Mouse (Mus musculus) liver, adult 2 months (tissue): ENCODE measurements around the gene Tmem131. TPM values are rescaled to one million over a fixed set of nuclear protein-coding genes. Genes with fewer than 3 reads are reported as not detected.

ENCODE experiments used
- DNase-seq: peaks from one replicate; pipeline ENCODE4 v3.0.0-alpha.2; 2011; ENCODE audit warnings: low read depth, low spot score; ENCODE audit errors: extremely low read depth
- H3K27ac ChIP-seq: fragments of 200-500 bp; replicated peaks from 2 replicates; pipeline ENCODE4 v1.5.1; 2012; ENCODE audit warnings: low read depth, mild to moderate bottlenecking, control low read depth, inconsistent platforms, low read length; ENCODE audit not compliant: insufficient read depth
- H3K27me3 ChIP-seq: fragments of 200-500 bp; 2 replicates; pipeline ENCODE4 v1.6.1; 2012; ENCODE audit warnings: mild to moderate bottlenecking, moderate library complexity, low read length, inconsistent platforms; ENCODE audit not compliant: control insufficient read depth, insufficient read depth
- H3K36me3 ChIP-seq: fragments of 200-500 bp; 2 replicates; pipeline ENCODE4 v1.6.1; 2012; ENCODE audit warnings: low read length, inconsistent platforms; ENCODE audit not compliant: control insufficient read depth, insufficient read depth
- H3K4me1 ChIP-seq: fragments of 200-500 bp; 2 replicates; pipeline ENCODE4 v1.6.1; 2011; ENCODE audit warnings: low read length; ENCODE audit not compliant: control insufficient read depth, insufficient read depth
- H3K4me3 ChIP-seq: fragments of 200-500 bp; 2 replicates; pipeline ENCODE4 v1.5.1; 2011; ENCODE audit warnings: low read depth, mild to moderate bottlenecking, control low read depth, low read length, moderate library complexity; ENCODE audit not compliant: insufficient read depth
- H3K79me2 ChIP-seq: fragments of 200-500 bp; 2 replicates; pipeline ENCODE4 v1.6.1; 2012; ENCODE audit warnings: inconsistent platforms, mild to moderate bottlenecking, low read length, moderate library complexity; ENCODE audit not compliant: control insufficient read depth, insufficient read depth
- H3K9ac ChIP-seq: fragments of 200-500 bp; 2 replicates; pipeline ENCODE4 v1.6.1; 2012; ENCODE audit warnings: low read depth, mild to moderate bottlenecking, control low read depth, inconsistent platforms, low read length
- CTCF ChIP-seq: fragments of 200-500 bp; IDR thresholded peaks from 2 replicates; pipeline ENCODE4 v1.5.1; 2011; ENCODE audit warnings: low read depth, low read length, control low read depth
- POLR2A ChIP-seq: fragments of 200-500 bp; IDR thresholded peaks from 2 replicates; pipeline ENCODE4 v1.6.1; 2011; ENCODE audit warnings: low read length, control low read depth; ENCODE audit not compliant: insufficient read depth; ENCODE audit errors: extremely low read depth
- WGBS: fragments of 180-500 bp; shearing (Covaris S2); methylation state at CpG from one replicate; pipeline ENCODE4 v1.1.7; 2018; 5-methylcytosine and 5-hydroxymethylcytosine counted together
- polyA plus RNA-seq: library from polyadenylated mRNA; depleted of rRNA; stranded (reverse); fragments of >200 nt; gene quantifications from 2 replicates; pipeline ENCODE4 v1.2.3, GENCODE M21; 2012
- total RNA-seq: library from RNA; depleted of rRNA; stranded (reverse); fragments of >200 nt; gene quantifications from 2 replicates; pipeline ENCODE4 v1.2.3, GENCODE M21; 2014

Tmem131 gene
- total and polyA plus RNA-seq, 2 experiments, result 6.3 to 10.2 TPM

DNA sequence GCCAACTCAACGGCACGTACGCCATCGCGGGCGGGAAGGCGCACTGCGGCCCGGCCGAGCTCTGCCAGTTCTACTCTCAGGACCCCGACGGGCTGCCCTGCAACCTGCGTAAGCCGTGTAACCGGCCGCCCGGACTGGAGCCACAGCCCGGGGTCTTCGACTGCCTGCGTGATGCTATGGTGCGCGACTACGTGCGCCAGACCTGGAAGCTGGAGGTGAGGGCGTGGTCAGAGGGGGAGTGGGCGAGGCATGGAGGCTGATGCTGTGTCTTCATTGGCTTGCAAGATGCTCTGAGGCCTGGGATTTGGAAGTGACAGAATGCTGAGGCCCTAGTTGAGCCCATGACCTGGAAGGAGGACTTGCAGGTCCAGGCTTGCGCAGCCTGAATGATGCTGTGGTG is 172.5 kb downstream of the Tmem131 start:
- H3K4me3 ChIP-seq, result no peak overlapping the region
- no peaks in the 10 kb centered on the region for H3K36me3 ChIP-seq
- peaks cover 7% of the 10 kb centered on the region; the same call in 1 of the 2 replicates for H3K27me3 ChIP-seq
- H3K79me2 ChIP-seq, result no peaks in the 10 kb centered on the region
- 32% methylated on average over 27 of the region's 27 CpGs for WGBS
- no peak for TF ChIP-seq POLR2A
- TF ChIP-seq CTCF, result no peak
- no peak overlapping the region for H3K9ac ChIP-seq
- no peak overlapping the region for H3K27ac ChIP-seq
- no peaks in the 10 kb centered on the region for H3K4me1 ChIP-seq
- no peak for DNase-seq

DNA sequence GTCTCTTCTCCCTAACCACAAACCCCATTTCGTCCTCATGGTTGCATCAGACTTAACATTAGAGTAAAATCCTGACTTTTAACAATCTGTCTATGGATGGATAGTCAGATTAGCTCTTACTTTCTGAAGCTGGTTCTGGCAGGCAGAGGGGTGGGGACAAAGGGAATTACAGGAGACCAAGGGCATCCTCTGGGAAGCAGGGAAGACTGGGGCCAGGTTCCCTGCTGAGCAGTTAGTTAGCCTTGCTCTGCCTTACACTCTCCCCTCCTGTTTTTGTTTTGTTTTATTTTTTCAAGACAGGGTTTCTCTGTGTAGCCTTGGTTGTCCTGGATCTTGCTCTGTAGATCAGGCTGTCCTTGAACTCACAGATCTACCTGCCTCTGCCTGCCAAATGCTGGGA is 173.5 kb downstream of the Tmem131 start:
- Histone ChIP-seq H3K4me3 (no peak overlapping the region), H3K36me3 (no peaks in the 10 kb centered on the region), H3K4me1 (no peaks in the 10 kb centered on the region), H3K27ac (no peak overlapping the region), H3K9ac (no peak overlapping the region), H3K27me3 (peaks cover 7% of the 10 kb centered on the region; the same call in 1 of the 2 replicates), H3K79me2 (no peaks in the 10 kb centered on the region)
- TF ChIP-seq POLR2A (no peak), CTCF (no peak)
- no peak for DNase-seq
- WGBS, result 94% methylated on average over 1 of the region's 1 CpGs

GRCm38 (mm10) chr1:36768786-36769185 is 174.7 kb downstream of the Tmem131 start:
- WGBS, result 78% methylated on average over 5 of the region's 5 CpGs
- H3K79me2 ChIP-seq, result no peaks in the 10 kb centered on the region
- no peaks in the 10 kb centered on the region for H3K36me3 ChIP-seq
- H3K9ac ChIP-seq, result no peak overlapping the region
- H3K27ac ChIP-seq, result no peak overlapping the region
- DNase-seq, result no peak
- no peaks in the 10 kb centered on the region for H3K4me1 ChIP-seq
- H3K27me3 ChIP-seq, result peaks cover 7% of the 10 kb centered on the region; the same call in 1 of the 2 replicates
- no peak overlapping the region for H3K4me3 ChIP-seq
- no peak for TF ChIP-seq POLR2A
- no peak for TF ChIP-seq CTCF

- WGBS, result 45% methylated on average over 10 of the region's 10 CpGs
- no peak overlapping the region for H3K27ac ChIP-seq
Observed at GRCm38 (mm10) chr1:36767321-36767720, 176.1 kb downstream of the Tmem131 start.

DNA sequence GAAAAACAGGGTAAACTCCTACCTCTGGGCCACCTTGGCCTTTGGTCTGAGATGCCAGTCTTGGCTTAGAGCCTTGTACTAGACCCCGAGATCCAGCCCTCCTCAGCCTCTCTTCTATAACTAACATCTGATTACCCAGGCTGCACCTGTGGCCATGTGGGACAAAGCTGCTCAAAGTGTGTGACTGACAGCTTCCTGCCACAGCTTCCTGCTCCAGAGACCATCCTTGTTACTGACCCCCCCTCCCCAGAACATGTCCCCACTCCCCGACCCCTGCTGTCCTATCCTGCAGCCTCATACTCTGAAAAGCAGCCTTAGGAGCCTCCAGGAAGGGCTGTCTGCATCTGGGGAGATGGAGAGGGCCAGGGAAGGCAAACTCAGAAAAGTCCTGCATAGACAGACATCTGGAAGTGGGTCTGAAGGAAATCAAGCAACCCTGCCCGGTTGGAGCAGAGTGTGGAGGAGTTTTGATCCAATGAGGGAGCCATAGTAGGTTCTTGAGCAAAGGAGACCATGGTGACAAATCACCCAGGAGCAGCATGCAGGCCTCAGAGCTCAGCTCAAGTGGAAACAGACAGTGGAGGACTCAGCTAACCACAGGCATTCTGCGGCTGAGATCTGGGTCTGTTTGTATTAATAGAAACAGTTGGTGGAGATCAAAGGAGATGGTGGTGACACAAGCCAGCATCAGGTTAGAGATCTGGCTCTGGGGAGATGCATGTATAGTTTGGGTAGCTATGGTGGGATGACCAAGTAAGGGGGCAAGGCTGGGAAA is 176.8 kb downstream of the Tmem131 start:
- no peak for DNase-seq
- Histone ChIP-seq H3K4me1 (no peaks in the 10 kb centered on the region), H3K27ac (no peak overlapping the region), H3K4me3 (no peak overlapping the region), H3K9ac (no peak overlapping the region), H3K36me3 (no peaks in the 10 kb centered on the region), H3K79me2 (no peaks in the 10 kb centered on the region), H3K27me3 (peaks cover 4% of the 10 kb centered on the region; the same call in 1 of the 2 replicates)
- WGBS, result 59% methylated on average over 4 of the region's 4 CpGs
- no peak for TF ChIP-seq POLR2A
- no peak for TF ChIP-seq CTCF

More at GRCm38 (mm10) chr1:36767321-36767720, 176.1 kb downstream of the Tmem131 start:
- H3K4me1 ChIP-seq, result no peaks in the 10 kb centered on the region
- H3K4me3 ChIP-seq, result no peak overlapping the region
- no peaks in the 10 kb centered on the region for H3K79me2 ChIP-seq
- DNase-seq, result no peak
- H3K36me3 ChIP-seq, result no peaks in the 10 kb centered on the region
- no peak overlapping the region for H3K9ac ChIP-seq
- H3K27me3 ChIP-seq, result peaks cover 7% of the 10 kb centered on the region; the same call in 1 of the 2 replicates
- TF ChIP-seq POLR2A, result no peak
- no peak for TF ChIP-seq CTCF

DNA sequence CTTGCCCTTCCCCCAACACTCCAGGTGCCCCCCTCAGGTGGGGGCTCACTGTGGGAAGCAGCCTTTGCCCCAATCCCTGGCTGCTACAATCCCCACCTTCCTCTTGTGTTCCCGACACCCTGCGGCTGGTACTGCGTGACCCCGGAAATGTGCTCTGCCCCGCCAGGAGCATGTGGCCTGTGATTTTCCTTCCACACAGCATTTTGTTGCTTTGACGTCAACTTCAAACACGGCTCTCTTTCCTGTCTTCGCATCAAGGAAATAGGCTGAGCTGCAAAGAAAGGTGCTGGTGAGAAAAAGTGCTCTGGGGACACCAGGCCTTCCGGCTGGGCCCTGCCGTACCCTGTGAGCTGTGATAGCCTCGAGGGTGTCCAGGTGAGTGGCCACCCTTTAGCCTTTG is 181.9 kb downstream of the Tmem131 start, which contains the start of gene Zap70:
Gene Zap70 (plus strand): TSS at position 231 of the 400 bp plus-strand sequence.
- Histone ChIP-seq H3K9ac (no peak within 1 kb of the TSS), H3K4me1 (no peaks in the 10 kb centered on the region), H3K27me3 (no peaks in the 10 kb centered on the region), H3K36me3 (no peaks in the 10 kb centered on the region), H3K27ac (no peak within 1 kb of the TSS), H3K79me2 (no peaks in the 10 kb centered on the region), H3K4me3 (no peak within 1 kb of the TSS)
- WGBS, result 82% methylated on average over 11 of the region's 11 CpGs
- no peak for DNase-seq
- TF ChIP-seq CTCF (no peak), POLR2A (no peak)
